Mouse (Mus musculus): ENCODE data around the gene Cnn3.

- TF ChIP-seq CTCF (IDR thresholded peaks at IDR 0.05) (no peak), POLR2A (IDR thresholded peaks at IDR 0.05; ENCODE audit: insufficient read depth, low read depth, low read length) (no peak), EP300 (IDR thresholded peaks at IDR 0.05; ENCODE audit: insufficient read depth, low read depth, low read length) (no peak)
Measured at GRCm38 (mm10) chr3:121378708-121379612, 47.3 kb upstream of the Cnn3 start.
